Mouse (Mus musculus) embryonic facial prominence, embryonic 10.5 days (tissue): ENCODE measurements around the gene Snx14. TPM values are rescaled to one million over a fixed set of nuclear protein-coding genes. Genes with fewer than 3 reads are reported as not detected.

Source experiments
- DNase-seq: peaks from one replicate; pipeline ENCODE4 v3.0.0-alpha.2; 2017; ENCODE audit warnings: low spot score
- H3K27ac ChIP-seq: fragments of 300-500 bp; sonication (generic); replicated peaks from 2 replicates; pipeline ENCODE4 v1.5.1; 2016; ENCODE audit warnings: mild to moderate bottlenecking
- H3K27me3 ChIP-seq: fragments of 300-500 bp; sonication (generic); replicated peaks from 2 replicates; pipeline ENCODE4 v1.6.1; 2016; ENCODE audit warnings: low read depth, mild to moderate bottlenecking; ENCODE audit not compliant: poor library complexity, severe bottlenecking
- H3K36me3 ChIP-seq: fragments of 300-500 bp; sonication (generic); replicated peaks from 2 replicates; pipeline ENCODE4 v1.6.1; 2016; ENCODE audit warnings: mild to moderate bottlenecking, moderate library complexity
- H3K4me1 ChIP-seq: fragments of 300-500 bp; sonication (generic); 2 replicates; pipeline ENCODE4 v1.6.1; 2016
- H3K4me3 ChIP-seq: fragments of 300-500 bp; sonication (generic); 2 replicates; pipeline ENCODE4 v1.5.1; 2016; ENCODE audit warnings: mild to moderate bottlenecking, moderate library complexity
- H3K9me3 ChIP-seq: fragments of 300-500 bp; sonication (generic); 2 replicates; pipeline ENCODE4 v1.6.1; 2016; ENCODE audit warnings: mild to moderate bottlenecking
- WGBS: fragments of 180-500 bp; shearing (Covaris S2); methylation state at CpG from one replicate; pipeline ENCODE4 v1.1.7; 2016; 5-methylcytosine and 5-hydroxymethylcytosine counted together
- polyA plus RNA-seq: library from polyadenylated mRNA; unstranded; fragments of >200 nt; fragmentation: Nextera tagmentation; extraction: Ambion mirVana; gene quantifications from 2 replicates; pipeline ENCODE4 v1.2.1, GENCODE M21; 2016

Snx14 gene
- polyA plus RNA-seq, 1 experiment from 2014 or later: 17.9 TPM

GRCm38 (mm10) chr9:88377483-88377882 lies 61.3 kb downstream of the Snx14 start:
- no peak overlapping the region for H3K4me3 ChIP-seq
- WGBS: 84% methylated on average over 5 of the region's 5 CpGs
- H3K9me3 ChIP-seq: no peaks in the 10 kb centered on the region
- H3K36me3 ChIP-seq: peaks cover 22% of the 10 kb centered on the region
- no peak for DNase-seq
- no peaks in the 10 kb centered on the region for H3K27me3 ChIP-seq
- H3K27ac ChIP-seq: no peak overlapping the region
- H3K4me1 ChIP-seq: no peaks in the 10 kb centered on the region

GRCm38 (mm10) chr9:88373001-88373400 lies 65.8 kb downstream of the Snx14 start:
- H3K9me3 ChIP-seq: no peaks in the 10 kb centered on the region
- no peaks in the 10 kb centered on the region for H3K4me1 ChIP-seq
- H3K4me3 ChIP-seq: no peak overlapping the region
- H3K27me3 ChIP-seq: no peaks in the 10 kb centered on the region
- H3K36me3 ChIP-seq: no peaks in the 10 kb centered on the region
- WGBS: 86% methylated on average over 2 of the region's 2 CpGs
- H3K27ac ChIP-seq: no peak overlapping the region
- no peak for DNase-seq

GRCm38 (mm10) chr9:88371201-88371600 lies 67.6 kb downstream of the Snx14 start:
- 80% methylated on average over 2 of the region's 2 CpGs for WGBS
- Histone ChIP-seq H3K9me3 (no peaks in the 10 kb centered on the region), H3K36me3 (no peaks in the 10 kb centered on the region), H3K4me1 (no peaks in the 10 kb centered on the region), H3K27me3 (no peaks in the 10 kb centered on the region), H3K27ac (no peak overlapping the region), H3K4me3 (no peak overlapping the region)
- DNase-seq: no peak

GRCm38 (mm10) chr9:88369666-88370065 lies 69.1 kb downstream of the Snx14 start:
- H3K36me3 ChIP-seq: no peaks in the 10 kb centered on the region
- no peak overlapping the region for H3K27ac ChIP-seq
- H3K9me3 ChIP-seq: no peaks in the 10 kb centered on the region
- no peak for DNase-seq
- no peaks in the 10 kb centered on the region for H3K4me1 ChIP-seq
- no peak overlapping the region for H3K4me3 ChIP-seq
- no peaks in the 10 kb centered on the region for H3K27me3 ChIP-seq
- WGBS: 96% methylated on average over 2 of the region's 2 CpGs

- WGBS: 93% methylated on average over 5 of the region's 5 CpGs
These were observed 70.3 kb downstream of the Snx14 start for GRCm38 (mm10) chr9:88368476-88368875.

GRCm38 (mm10) chr9:88367751-88368150 lies 71.0 kb downstream of the Snx14 start:
- H3K9me3 ChIP-seq: no peaks in the 10 kb centered on the region
- no peak for DNase-seq
- H3K27ac ChIP-seq: no peak overlapping the region
- H3K36me3 ChIP-seq: no peaks in the 10 kb centered on the region
- no peak overlapping the region for H3K4me3 ChIP-seq
- no peaks in the 10 kb centered on the region for H3K27me3 ChIP-seq
- H3K4me1 ChIP-seq: no peaks in the 10 kb centered on the region
- WGBS: 59% methylated on average over 1 of the region's 1 CpGs

More at GRCm38 (mm10) chr9:88368476-88368875, 70.3 kb downstream of the Snx14 start:
- Histone ChIP-seq H3K9me3 (no peaks in the 10 kb centered on the region), H3K27ac (no peak overlapping the region), H3K27me3 (no peaks in the 10 kb centered on the region), H3K4me1 (no peaks in the 10 kb centered on the region), H3K36me3 (no peaks in the 10 kb centered on the region), H3K4me3 (no peak overlapping the region)
- DNase-seq: no peak

GRCm38 (mm10) chr9:88367322-88367721 lies 71.4 kb downstream of the Snx14 start:
- Histone ChIP-seq H3K27ac (no peak overlapping the region), H3K4me3 (no peak overlapping the region), H3K27me3 (no peaks in the 10 kb centered on the region), H3K36me3 (no peaks in the 10 kb centered on the region), H3K4me1 (no peaks in the 10 kb centered on the region; the same call in 1 of the 2 replicates), H3K9me3 (no peaks in the 10 kb centered on the region)
- no peak for DNase-seq
- WGBS: 76% methylated on average over 5 of the region's 5 CpGs

- WGBS: 82% methylated on average over 4 of the region's 4 CpGs
- no peak for DNase-seq
- H3K36me3 ChIP-seq: no peaks in the 10 kb centered on the region
- no peak overlapping the region for H3K4me3 ChIP-seq
- no peaks in the 10 kb centered on the region; the same call in 1 of the 2 replicates for H3K4me1 ChIP-seq
- H3K9me3 ChIP-seq: no peaks in the 10 kb centered on the region
- H3K27me3 ChIP-seq: no peaks in the 10 kb centered on the region
- no peak overlapping the region for H3K27ac ChIP-seq
These were observed 71.9 kb downstream of the Snx14 start for GRCm38 (mm10) chr9:88366819-88367218.

- Histone ChIP-seq H3K27ac (no peak overlapping the region), H3K4me1 (no peaks in the 10 kb centered on the region; the same call in 1 of the 2 replicates), H3K36me3 (no peaks in the 10 kb centered on the region), H3K9me3 (no peaks in the 10 kb centered on the region), H3K4me3 (no peak overlapping the region), H3K27me3 (no peaks in the 10 kb centered on the region)
- 83% methylated on average over 4 of the region's 4 CpGs for WGBS
- no peak for DNase-seq
These were observed 72.5 kb downstream of the Snx14 start for GRCm38 (mm10) chr9:88366308-88366707.

- no peak overlapping the region for H3K4me3 ChIP-seq
- no peak for DNase-seq
- no peaks in the 10 kb centered on the region for H3K36me3 ChIP-seq
- WGBS: 96% methylated on average over 3 of the region's 3 CpGs
- no peak overlapping the region for H3K27ac ChIP-seq
- H3K4me1 ChIP-seq: no peaks in the 10 kb centered on the region; the same call in 1 of the 2 replicates
- H3K27me3 ChIP-seq: no peaks in the 10 kb centered on the region
- no peaks in the 10 kb centered on the region for H3K9me3 ChIP-seq
These were observed 75.7 kb downstream of the Snx14 start for GRCm38 (mm10) chr9:88363102-88363501.

GRCm38 (mm10) chr9:88362055-88362850 lies 76.5 kb downstream of the Snx14 start:
- DNase-seq: no peak
- no peaks in the 10 kb centered on the region for H3K9me3 ChIP-seq
- no peak overlapping the region for H3K27ac ChIP-seq
- 39% methylated on average over 5 of the region's 5 CpGs for WGBS
- no peak overlapping the region for H3K4me3 ChIP-seq
- no peaks in the 10 kb centered on the region for H3K36me3 ChIP-seq
- no peaks in the 10 kb centered on the region for H3K27me3 ChIP-seq
- H3K4me1 ChIP-seq: no peaks in the 10 kb centered on the region; the same call in 1 of the 2 replicates

GRCm38 (mm10) chr9:88361211-88361909 lies 77.4 kb downstream of the Snx14 start:
- Histone ChIP-seq H3K4me1 (no peaks in the 10 kb centered on the region; the same call in 1 of the 2 replicates), H3K27me3 (no peaks in the 10 kb centered on the region), H3K9me3 (no peaks in the 10 kb centered on the region), H3K4me3 (no peak overlapping the region), H3K36me3 (no peaks in the 10 kb centered on the region), H3K27ac (no peak overlapping the region)
- DNase-seq: no peak
- 83% methylated on average over 14 of the region's 14 CpGs for WGBS

GRCm38 (mm10) chr9:88359140-88359539 lies 79.6 kb downstream of the Snx14 start:
- no peaks in the 10 kb centered on the region for H3K36me3 ChIP-seq

More at GRCm38 (mm10) chr9:88359140-88359539, 79.6 kb downstream of the Snx14 start:
- WGBS: 80% methylated on average over 2 of the region's 2 CpGs
- Histone ChIP-seq H3K4me1 (no peaks in the 10 kb centered on the region; the same call in 1 of the 2 replicates), H3K4me3 (no peak overlapping the region), H3K9me3 (no peaks in the 10 kb centered on the region), H3K27me3 (no peaks in the 10 kb centered on the region), H3K27ac (no peak overlapping the region)
- DNase-seq: no peak
